Mouse (Mus musculus): Measurements from ENCODE around the gene 4931409K22Rik. TPM values are rescaled to one million over a fixed set of nuclear protein-coding genes. Genes with fewer than 3 reads are reported as not detected.

4931409K22Rik gene
- total and polyA plus RNA-seq, 3 experiments: not detected

- DNase-seq (ENCODE audit: extremely low read depth): no peak
- peaks cover 0 to 20% of the 10 kb centered on the region in 2 experiments; a peak in 2 of 4 replicates for H3K4me1 ChIP-seq (ENCODE audit: control insufficient read depth in 1 of 2, insufficient read depth in 2 of 2)
- H3K79me2 ChIP-seq (replicated peaks; ENCODE audit: control insufficient read depth, extremely low read depth, insufficient read depth, poor library complexity, severe bottlenecking): no peaks in the 10 kb centered on the region
- H3K27ac ChIP-seq (ENCODE audit: insufficient read depth, low read depth): no peak overlapping the region
- no peaks in the 10 kb centered on the region for H3K9me3 ChIP-seq (replicated peaks; ENCODE audit: low read length)
- dilution Hi-C loops (cut with MboI; ENCODE audit: extremely low pct_ligation_motif_present, extremely low pct_unique_long_range_greater_than_20kb, low sequenced_read_pairs): no loop called here
- peaks cover 45 to 63% of the 10 kb centered on the region in 2 experiments for H3K36me3 ChIP-seq (replicated peaks in 1 of 2; ENCODE audit: control insufficient read depth in 1 of 2, insufficient read depth in 1 of 2, low read length in 1 of 2)
- no peak for TF ChIP-seq USF1 (IDR thresholded peaks at IDR 0.05; ENCODE audit: low read depth, low read length)
- no peak for TF ChIP-seq MAX (IDR thresholded peaks at IDR 0.05; ENCODE audit: low read length)
- no peak for TF ChIP-seq MXI1 (IDR thresholded peaks at IDR 0.05; ENCODE audit: low read depth, low read length)
- TF ChIP-seq CHD1 (IDR thresholded peaks at IDR 0.05; ENCODE audit: low read depth, low read length): no peak
- TF ChIP-seq ETS1 (conservative IDR thresholded peaks at IDR 0.05; ENCODE audit: low read depth, low read length): no peak
- no peak for TF ChIP-seq JUND (conservative IDR thresholded peaks at IDR 0.05; ENCODE audit: low read depth, low read length)
- H3K4me2 ChIP-seq (ENCODE audit: insufficient read depth, low read depth, poor library complexity, severe bottlenecking): no peak overlapping the region
- H3K27me3 ChIP-seq (replicated peaks): peaks cover 22% of the 10 kb centered on the region
- in situ Hi-C loops (cut with MboI; ENCODE audit: low pct_ligation_motif_present, low pct_unique_long_range_greater_than_20kb, low sequenced_read_pairs): no loop called here
- H3K4me3 ChIP-seq (replicated peaks in 1 of 3; ENCODE audit: low read depth in 2 of 3, low read length in 2 of 3, poor library complexity in 1 of 3): no peak overlapping the region
- H3K9ac ChIP-seq (ENCODE audit: insufficient read depth, low read depth): no peak overlapping the region
Observed at GRCm38 (mm10) chr5:24595261-24595660, 38.7 kb upstream of the 4931409K22Rik start.

DNA sequence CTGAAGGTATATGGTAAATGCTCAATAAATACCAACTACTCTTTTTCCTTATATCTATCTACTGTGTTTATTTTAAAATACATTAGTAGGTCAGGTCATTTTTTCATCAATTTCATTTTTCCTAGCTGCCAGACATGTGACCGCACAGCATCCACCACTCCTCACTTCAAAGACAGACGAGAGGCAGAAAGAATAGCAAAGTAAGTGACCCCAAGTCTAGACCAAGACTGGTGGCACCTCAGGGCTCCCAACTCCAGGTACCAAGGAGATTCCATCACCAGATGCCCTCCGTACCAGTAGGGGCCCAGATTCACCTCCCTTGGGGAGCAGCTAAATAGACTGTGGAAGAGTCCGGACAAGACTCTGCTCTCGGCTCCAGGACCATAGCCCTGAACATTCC is 37.7 kb upstream of the 4931409K22Rik start:
- Histone ChIP-seq H3K27ac (ENCODE audit: insufficient read depth, low read depth) (no peak overlapping the region), H3K4me2 (ENCODE audit: insufficient read depth, low read depth, poor library complexity, severe bottlenecking) (no peak overlapping the region), H3K4me3 (replicated peaks in 1 of 3; ENCODE audit: low read depth in 2 of 3, low read length in 2 of 3, poor library complexity in 1 of 3) (no peak overlapping the region), H3K9ac (ENCODE audit: insufficient read depth, low read depth) (no peak overlapping the region), H3K27me3 (replicated peaks) (peaks cover 14% of the 10 kb centered on the region), H3K79me2 (replicated peaks; ENCODE audit: control insufficient read depth, extremely low read depth, insufficient read depth, poor library complexity, severe bottlenecking) (no peaks in the 10 kb centered on the region), H3K4me1 (ENCODE audit: control insufficient read depth in 1 of 2, insufficient read depth in 2 of 2) (peaks cover 0 to 20% of the 10 kb centered on the region in 2 experiments; a peak in 2 of 4 replicates), H3K9me3 (replicated peaks; ENCODE audit: low read length) (no peaks in the 10 kb centered on the region), H3K36me3 (replicated peaks in 1 of 2; ENCODE audit: control insufficient read depth in 1 of 2, insufficient read depth in 1 of 2, low read length in 1 of 2) (peaks cover 54 to 72% of the 10 kb centered on the region in 2 experiments)
- no peak for DNase-seq (ENCODE audit: extremely low read depth)
- in situ Hi-C loops (cut with MboI; ENCODE audit: low pct_ligation_motif_present, low pct_unique_long_range_greater_than_20kb, low sequenced_read_pairs) (no loop called here), dilution Hi-C loops (cut with MboI; ENCODE audit: extremely low pct_ligation_motif_present, extremely low pct_unique_long_range_greater_than_20kb, low sequenced_read_pairs) (no loop called here)
- TF ChIP-seq HCFC1 (IDR thresholded peaks at IDR 0.05; ENCODE audit: low read depth, low read length) (no peak), ETS1 (conservative IDR thresholded peaks at IDR 0.05; ENCODE audit: low read depth, low read length) (no peak), ZMIZ1 (IDR thresholded peaks at IDR 0.05; ENCODE audit: low read depth, low read length) (no peak), EP300 (IDR thresholded peaks at IDR 0.05; ENCODE audit: low read length) (no peak), CHD2 (IDR thresholded peaks at IDR 0.05; ENCODE audit: low read length) (no peak), NELFE (IDR thresholded peaks at IDR 0.05; ENCODE audit: low read depth, low read length) (no peak), MEF2A (IDR thresholded peaks at IDR 0.05; ENCODE audit: borderline replicate concordance, low read depth, low read length) (no peak), CTCF (conservative IDR thresholded peaks at IDR 0.05 in 1 of 2, IDR thresholded peaks at IDR 0.05 in 1 of 2; ENCODE audit: low read depth in 2 of 2, low read length in 2 of 2) (no peak), TCF12 (IDR thresholded peaks at IDR 0.05; ENCODE audit: low read depth, low read length) (no peak)

DNA sequence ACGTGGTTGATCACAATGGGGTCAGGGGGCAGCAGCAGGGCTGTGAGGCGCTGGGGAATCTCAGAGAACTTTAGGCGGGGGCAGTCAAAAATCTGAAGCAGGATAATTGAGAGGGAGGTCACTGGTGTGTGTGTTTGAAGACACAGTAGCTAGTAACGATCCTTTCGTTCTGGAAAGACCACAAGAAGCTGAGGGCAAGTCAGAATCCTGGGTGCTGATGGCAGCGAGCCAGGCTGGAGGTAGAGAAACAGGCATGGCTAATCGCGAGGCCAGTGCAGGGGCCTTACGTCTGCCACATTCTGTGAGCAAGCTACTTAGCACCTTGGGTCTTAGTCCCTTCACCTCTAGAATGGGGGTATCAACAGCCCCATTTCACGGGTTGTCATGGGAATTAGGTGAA is 37.3 kb upstream of the 4931409K22Rik start:
- dilution Hi-C loops (cut with MboI; ENCODE audit: extremely low pct_ligation_motif_present, extremely low pct_unique_long_range_greater_than_20kb, low sequenced_read_pairs) (no loop called here), in situ Hi-C loops (cut with MboI; ENCODE audit: low pct_ligation_motif_present, low pct_unique_long_range_greater_than_20kb, low sequenced_read_pairs) (no loop called here)
- peaks cover 59 to 77% of the 10 kb centered on the region in 2 experiments for H3K36me3 ChIP-seq (replicated peaks in 1 of 2; ENCODE audit: control insufficient read depth in 1 of 2, insufficient read depth in 1 of 2, low read length in 1 of 2)
- no peak overlapping the region for H3K9ac ChIP-seq (ENCODE audit: insufficient read depth, low read depth)
- peaks cover 10% of the 10 kb centered on the region for H3K27me3 ChIP-seq (replicated peaks)
- no peak overlapping the region for H3K27ac ChIP-seq (ENCODE audit: insufficient read depth, low read depth)
- peaks cover 0 to 22% of the 10 kb centered on the region in 2 experiments; a peak in 2 of 4 replicates for H3K4me1 ChIP-seq (ENCODE audit: control insufficient read depth in 1 of 2, insufficient read depth in 2 of 2)
- no peak for DNase-seq (ENCODE audit: extremely low read depth)
- no peaks in the 10 kb centered on the region for H3K79me2 ChIP-seq (replicated peaks; ENCODE audit: control insufficient read depth, extremely low read depth, insufficient read depth, poor library complexity, severe bottlenecking)
- no peaks in the 10 kb centered on the region for H3K9me3 ChIP-seq (replicated peaks; ENCODE audit: low read length)
- no peak overlapping the region for H3K4me2 ChIP-seq (ENCODE audit: insufficient read depth, low read depth, poor library complexity, severe bottlenecking)
- no peak overlapping the region for H3K4me3 ChIP-seq (replicated peaks in 1 of 3; ENCODE audit: low read depth in 2 of 3, low read length in 2 of 3, poor library complexity in 1 of 3)
- TF ChIP-seq MEF2A (IDR thresholded peaks at IDR 0.05; ENCODE audit: borderline replicate concordance, low read depth, low read length) (no peak), ZMIZ1 (IDR thresholded peaks at IDR 0.05; ENCODE audit: low read depth, low read length) (no peak), ZKSCAN1 (IDR thresholded peaks at IDR 0.05; ENCODE audit: borderline replicate concordance, low read depth, low read length) (no peak), NRF1 (IDR thresholded peaks at IDR 0.05; ENCODE audit: low read depth, low read length) (no peak), E2F4 (IDR thresholded peaks at IDR 0.05; ENCODE audit: insufficient replicate concordance, low read depth, low read length) (no peak), EP300 (IDR thresholded peaks at IDR 0.05; ENCODE audit: low read length) (no peak), MXI1 (IDR thresholded peaks at IDR 0.05; ENCODE audit: low read depth, low read length) (no peak), MAZ (IDR thresholded peaks at IDR 0.05; ENCODE audit: low read depth, low read length) (no peak), ELF1 (IDR thresholded peaks at IDR 0.05; ENCODE audit: low read depth, low read length) (no peak), TBP (conservative IDR thresholded peaks at IDR 0.05; ENCODE audit: low read depth, low read length) (no peak), HCFC1 (IDR thresholded peaks at IDR 0.05; ENCODE audit: low read depth, low read length) (no peak), RCOR1 (conservative IDR thresholded peaks at IDR 0.05; ENCODE audit: low read depth, low read length) (no peak), POLR2A (IDR thresholded peaks at IDR 0.05; ENCODE audit: low read depth, low read length) (no peak), POLR2AphosphoS2 (IDR thresholded peaks at IDR 0.05; ENCODE audit: low read depth, low read length) (no peak), BHLHE40 (IDR thresholded peaks at IDR 0.05; ENCODE audit: low read depth, low read length) (no peak), MYC (IDR thresholded peaks at IDR 0.05; ENCODE audit: low read depth, low read length) (no peak), SMC3 (IDR thresholded peaks at IDR 0.05; ENCODE audit: low read depth, low read length) (no peak), JUND (conservative IDR thresholded peaks at IDR 0.05; ENCODE audit: low read depth, low read length) (no peak)

Measured in CH12.LX (cell line).